Mouse (Mus musculus): ENCODE results near the gene Gm10408.
"Not testable (repeated sequence)": the region's sequence is repeated elsewhere in the genome, so short reads cannot be mapped to it uniquely, and the experiment has no call there.

Gene Gm10408

GRCm38 (mm10) chr14:3449079-3449478 is at the start of gene Gm10408:
Gm10408 (plus strand) TSS chr14:3449379.
- DNase-seq (ENCODE audit: low spot score), result not testable (repeated sequence)

GRCm38 (mm10) chr14:3412314-3412713 is 36.9 kb upstream of the Gm10408 start, which contains the start of gene Gm10409:
Gm10409 (plus strand) TSS chr14:3412614.
- not testable (repeated sequence) for DNase-seq (ENCODE audit: low spot score)

GRCm38 (mm10) chr14:3427803-3428202 is 21.4 kb upstream of the Gm10408 start, which contains the start of gene Gm3005:
Gm3005 (plus strand) TSS chr14:3428103.
- DNase-seq (ENCODE audit: low spot score), result not testable (repeated sequence)
